Mouse (Mus musculus) 3134 (cell line): ENCODE results near the gene B9d2.

Source experiments
- DNase-seq: peaks from one replicate; pipeline ENCODE4 v3.0.0-alpha.2; 2011; ENCODE audit warnings: low spot score; ENCODE audit not compliant: insufficient read length; ENCODE audit errors: extremely low read depth

The B9d2 gene

DNA sequence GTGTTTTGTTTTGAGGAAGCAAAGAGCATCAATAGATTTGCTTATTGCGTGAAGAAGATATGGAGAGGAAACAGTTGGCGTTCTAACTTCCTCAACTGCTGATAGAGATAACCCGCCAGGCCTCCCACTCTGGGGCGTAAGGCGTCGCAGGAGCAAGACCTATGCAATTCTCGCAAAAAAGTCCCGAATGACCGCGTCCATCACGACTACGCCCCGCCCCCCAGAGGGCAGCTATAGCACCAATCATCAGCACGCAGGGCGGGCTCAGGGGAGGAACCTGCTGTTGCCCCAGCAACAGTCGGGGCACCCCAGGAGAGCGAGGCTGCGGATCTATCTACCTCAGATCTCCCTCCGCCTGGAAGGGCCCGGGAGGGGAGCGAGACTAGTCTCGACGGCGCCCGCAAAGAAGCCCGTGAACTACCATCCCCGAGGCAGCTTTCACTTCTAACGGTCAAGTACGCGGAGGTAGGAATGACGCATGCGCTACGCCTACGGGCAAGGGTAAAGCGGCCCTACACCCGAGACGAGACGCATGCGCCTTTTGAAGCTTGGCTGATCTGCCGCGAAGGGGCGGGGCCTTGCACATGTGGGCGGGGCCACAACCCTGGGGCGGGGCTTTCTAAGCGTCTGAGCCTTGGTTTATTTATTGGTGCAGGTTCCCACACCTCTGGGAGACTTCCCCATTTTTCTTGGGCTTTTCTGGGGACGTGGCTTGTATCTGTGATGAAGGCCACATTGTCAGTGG, at the start of gene B9d2:
Gene B9d2, plus strand, starts transcription at position 267 of the 745 bp plus-strand sequence.
- peak; percentile 96 for DNase-seq

DNA sequence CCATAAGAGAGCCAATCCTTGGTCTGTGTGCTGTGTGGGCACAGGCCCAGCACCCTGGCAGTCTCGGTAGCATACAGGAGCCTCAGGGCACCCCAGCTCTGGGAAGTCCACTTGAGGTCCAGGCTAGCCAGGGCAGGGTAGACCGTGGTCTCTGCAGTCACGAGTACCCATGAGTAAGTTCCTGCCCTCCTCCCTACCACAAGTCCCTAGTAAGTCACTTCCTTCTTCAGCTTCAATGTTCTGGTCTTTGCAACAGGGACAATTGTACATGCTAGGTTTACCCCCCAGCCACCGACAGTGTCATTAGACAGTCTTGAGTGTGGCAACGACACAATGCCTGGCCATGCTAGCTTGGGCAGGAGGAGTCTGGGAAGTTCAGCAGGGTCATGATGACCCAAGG, 47.9 kb upstream of the B9d2 start:
- DNase-seq: no peak

DNA sequence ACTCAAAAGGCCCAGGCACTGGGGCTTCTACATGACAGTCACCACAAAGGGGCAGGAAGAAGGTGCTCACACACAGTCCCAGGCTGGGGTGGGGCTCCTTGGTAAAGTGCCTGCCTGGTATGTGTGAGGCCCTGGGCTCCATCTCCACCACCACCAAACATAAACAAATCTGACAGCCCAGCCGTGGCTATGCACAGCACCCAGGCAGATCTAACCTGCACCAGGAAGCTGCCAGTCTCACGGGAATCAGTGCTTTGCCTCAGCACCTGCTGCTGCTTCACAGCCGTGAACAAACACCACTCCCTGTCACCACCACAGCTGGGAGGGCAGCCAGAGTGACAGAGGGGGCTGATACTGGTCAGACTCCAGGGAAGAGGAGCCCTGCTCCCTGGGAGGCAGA, 44.2 kb upstream of the B9d2 start:
- no peak for DNase-seq

DNA sequence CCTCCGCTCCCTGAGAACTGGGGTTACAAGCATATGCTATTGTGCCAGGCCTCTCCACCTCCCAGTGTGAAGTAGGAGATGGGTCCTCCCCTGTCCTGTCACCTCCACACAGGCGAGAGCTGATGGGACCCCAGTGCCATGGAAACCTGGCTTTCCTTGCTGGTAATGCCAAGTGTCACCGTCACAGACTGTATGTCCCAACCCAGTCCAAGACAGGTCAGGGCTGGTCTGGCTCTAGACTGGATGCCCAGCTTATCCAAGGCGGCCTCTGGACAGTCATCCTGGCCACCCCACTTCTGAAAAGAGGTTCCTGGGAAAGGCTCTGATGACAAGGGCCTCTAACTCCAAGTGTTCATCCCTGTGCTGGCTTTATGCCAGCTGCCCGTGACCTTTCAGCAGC, 43.5 kb upstream of the B9d2 start:
- no peak for DNase-seq

DNA sequence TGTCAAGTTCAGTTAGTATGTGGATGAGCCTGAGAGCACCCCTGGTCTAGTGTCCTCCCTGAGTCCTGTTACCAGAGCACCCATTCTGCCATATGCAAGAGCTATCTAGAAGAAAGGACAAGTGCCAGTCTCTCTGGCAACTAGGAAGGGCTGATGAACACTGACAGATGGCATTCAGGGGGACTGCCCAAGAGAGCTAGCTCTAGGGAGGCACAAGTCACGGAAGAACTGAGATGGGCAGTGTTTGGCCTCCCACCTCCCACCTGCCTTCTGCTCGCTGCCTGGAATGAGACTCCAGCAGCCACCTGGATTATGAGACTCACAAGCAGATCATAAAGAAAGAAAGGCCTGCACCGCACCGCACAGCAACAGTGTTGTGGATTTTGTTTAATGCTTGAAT, 40.8 kb upstream of the B9d2 start:
- DNase-seq: no peak

DNA sequence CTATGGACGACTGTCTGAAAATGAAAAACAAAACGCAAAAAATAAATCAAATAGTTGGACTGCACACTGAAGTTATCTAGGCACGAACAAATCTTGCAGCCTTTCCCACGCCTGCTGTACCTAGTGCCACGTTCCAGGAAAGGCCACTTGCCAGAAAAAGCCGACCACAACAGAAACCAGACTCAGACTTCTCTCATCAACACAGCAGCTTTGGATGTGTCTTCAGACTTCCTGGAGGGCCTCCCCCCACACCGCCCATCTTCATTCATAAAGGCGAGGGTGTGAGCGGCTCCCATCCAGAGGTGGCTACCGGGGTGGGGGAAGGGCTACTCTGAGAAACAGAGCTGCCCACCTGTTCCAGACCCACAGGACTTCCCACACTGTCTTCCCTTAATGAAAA, 36.4 kb upstream of the B9d2 start:
- DNase-seq: no peak

DNA sequence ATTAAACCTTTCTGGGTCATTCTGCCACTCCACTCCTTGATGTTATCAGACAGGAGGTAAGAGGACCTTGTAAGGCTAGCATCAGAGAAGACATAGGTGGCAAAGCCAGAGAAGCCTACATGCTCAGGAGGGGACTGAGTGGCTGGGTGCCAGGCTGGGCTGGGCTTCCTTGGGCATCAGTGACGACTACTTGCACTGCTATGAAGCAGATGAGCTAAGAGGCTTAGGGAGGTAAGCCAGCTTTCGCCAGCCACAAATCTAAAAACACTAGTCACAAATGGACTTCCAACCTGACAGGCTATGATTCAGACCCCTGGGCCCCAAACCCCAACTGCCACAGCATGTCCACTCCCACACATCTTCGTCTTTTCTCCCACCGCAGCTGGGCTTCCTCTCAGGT, 35.9 kb upstream of the B9d2 start:
- DNase-seq: no peak

DNA sequence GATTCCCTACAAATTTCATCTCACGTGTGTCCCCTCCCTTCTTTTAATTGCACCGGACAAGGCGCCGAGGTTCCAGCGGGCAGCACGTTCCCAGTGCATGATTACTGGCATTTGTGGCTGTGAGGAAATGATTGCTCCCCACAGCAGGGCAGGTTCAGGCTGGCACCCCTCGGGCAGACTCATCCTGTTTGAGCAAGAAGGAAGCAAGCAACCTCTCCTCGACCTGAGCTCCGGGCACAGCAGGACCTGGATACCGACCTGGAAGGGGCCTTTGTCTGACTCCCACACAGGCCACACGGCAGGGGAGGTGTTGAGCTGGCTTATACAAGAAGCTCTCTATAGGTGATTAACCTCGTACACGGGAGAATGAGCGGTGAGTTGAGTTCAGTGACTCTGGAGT, 35.5 kb upstream of the B9d2 start:
- no peak for DNase-seq

DNA sequence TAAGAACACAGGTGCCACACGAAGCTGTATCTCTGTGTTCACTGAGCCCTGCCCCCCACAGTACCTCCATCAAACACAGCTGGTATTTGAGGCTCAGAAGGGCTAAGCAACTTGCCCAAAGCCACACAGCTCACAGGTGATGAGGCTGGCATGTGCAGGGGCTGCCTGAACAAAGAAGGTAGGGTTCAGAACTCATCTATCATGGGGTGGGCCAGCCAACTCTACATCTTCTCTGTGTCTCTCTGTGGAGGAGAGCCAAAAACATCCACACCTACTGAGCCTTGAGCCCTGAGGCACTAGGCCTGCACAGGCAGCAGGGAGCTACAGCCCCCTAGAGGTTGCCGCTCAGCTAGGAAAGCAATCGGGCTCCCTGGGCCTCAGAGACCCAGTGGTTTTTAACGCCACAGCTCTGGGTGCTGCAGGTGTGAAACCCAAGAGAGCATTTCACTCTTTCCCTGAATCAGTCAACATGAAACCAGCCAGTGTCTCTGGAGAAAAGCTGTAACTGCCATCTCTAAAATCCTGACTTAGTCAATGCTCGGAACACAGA, 32.9 kb upstream of the B9d2 start:
- DNase-seq: no peak

DNA sequence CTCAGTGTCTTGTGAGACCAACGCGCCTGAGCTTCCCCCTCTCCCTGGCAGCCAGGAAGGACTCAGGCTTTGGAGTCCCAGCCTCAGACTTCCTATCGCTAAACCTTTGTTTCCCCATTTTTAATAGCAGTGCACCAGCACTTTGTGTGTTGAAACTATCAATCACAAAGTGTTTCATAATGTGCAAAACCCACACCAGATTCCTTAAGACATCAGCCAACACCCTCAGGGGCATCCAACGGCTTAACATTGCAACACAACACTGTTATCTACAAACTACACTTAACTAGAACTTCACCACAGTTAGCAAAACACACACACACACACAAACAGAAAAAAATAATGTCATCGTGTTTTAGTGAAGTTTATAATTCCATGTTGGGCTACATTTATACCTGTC, 30.7 kb upstream of the B9d2 start:
- no peak for DNase-seq

DNA sequence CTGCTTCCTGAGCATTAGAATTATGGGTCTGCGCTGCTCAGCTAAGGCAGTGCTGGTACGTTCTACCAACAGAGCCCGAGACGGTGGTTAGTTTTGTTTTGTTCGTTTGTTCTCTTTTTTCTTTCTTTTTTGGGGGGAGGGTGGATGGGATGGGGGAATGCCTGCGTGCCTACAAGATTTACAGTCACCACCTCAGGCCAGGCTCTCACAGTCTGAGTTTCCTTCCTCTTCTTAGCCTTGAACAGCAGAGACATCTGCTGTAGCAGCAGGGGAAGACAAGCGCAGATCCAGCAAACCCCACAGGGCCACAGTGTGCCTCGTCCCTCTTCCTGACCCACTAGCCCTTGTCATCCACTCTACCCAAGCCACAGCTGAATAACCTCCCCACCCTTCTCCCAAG, 29.3 kb upstream of the B9d2 start:
- DNase-seq: no peak

DNA sequence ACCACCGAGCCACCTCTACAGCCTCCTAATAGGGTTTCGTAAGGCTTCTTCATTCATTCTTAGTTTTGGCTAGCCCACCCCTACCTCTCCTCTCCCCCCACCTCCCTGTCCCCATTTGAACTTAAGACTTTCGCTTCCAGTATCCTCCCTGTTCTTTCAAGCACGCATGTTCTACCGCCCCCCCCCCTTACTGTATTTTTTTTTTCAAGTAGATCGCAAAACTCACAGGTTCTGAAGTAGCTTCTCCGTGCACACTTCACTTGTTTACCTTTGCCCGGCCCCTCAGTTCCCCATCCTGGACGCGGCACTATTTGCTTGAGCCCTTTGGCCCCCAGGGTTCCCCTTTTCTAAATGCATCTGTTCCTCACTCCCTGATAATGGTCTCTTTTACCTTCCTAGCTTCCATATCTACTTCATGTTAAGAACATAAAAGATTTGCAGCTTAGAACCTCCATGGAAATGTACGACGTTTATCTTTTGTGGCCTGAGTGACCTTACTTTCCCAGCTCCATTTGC, 28.3 kb upstream of the B9d2 start:
- DNase-seq: no peak

DNA sequence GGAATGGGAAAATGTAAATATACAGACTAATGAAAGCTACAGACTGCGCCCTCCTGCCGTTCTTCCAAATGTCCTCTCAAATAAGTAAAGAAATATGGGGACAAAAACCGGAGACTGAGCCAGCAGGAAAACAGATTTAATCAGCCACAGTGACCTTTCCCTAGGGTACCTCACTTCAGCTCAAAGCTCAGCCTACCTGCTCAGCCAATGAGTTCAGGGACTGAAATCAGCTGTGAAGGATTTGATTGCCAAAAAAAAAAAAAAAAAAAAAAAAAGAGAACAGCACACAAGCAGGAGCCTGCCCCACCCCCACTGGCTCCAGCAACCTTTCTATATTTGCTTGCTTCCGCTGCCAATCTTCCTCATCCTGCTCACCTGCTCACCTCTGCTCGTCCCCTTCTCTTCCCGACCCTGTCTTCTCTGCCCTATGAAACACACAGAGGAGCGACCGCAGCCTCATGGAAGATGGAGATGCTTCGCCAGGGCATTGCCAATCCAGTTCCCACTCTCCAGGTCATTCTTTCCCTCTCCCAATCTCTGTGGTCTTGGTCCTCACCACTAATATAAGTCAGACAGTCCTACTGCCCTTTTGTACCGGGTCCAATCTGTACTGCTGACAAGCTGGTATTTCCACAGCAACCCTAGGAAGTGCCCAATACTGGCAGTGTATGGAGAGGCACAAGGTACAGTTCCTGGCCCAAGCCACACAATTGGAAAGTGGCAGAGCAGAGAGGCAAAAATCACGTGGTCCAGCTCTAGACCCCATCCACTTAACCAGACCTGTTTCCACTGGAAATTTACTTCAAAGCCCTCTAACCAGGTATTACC, 24.8 kb upstream of the B9d2 start:
- no peak for DNase-seq

DNA sequence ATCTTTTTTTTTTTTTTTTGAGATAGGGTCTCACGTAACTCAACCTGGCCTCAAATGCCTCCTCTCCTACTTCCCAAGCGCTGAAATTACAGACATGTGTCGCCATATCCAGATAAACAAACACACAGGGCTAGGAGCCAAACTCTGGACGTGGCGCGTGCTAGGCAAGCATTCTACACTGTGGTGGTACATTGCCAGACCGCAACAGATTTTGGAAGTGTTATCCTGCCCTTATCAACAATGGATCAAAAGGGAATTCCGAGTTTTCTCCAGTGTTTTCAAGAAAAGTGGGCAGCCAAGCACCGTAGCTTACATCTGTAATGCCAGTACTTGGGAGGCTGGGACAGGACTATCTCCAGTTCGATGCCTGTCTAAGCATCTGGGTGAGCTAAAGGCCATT, 22.8 kb upstream of the B9d2 start:
- DNase-seq: no peak

DNA sequence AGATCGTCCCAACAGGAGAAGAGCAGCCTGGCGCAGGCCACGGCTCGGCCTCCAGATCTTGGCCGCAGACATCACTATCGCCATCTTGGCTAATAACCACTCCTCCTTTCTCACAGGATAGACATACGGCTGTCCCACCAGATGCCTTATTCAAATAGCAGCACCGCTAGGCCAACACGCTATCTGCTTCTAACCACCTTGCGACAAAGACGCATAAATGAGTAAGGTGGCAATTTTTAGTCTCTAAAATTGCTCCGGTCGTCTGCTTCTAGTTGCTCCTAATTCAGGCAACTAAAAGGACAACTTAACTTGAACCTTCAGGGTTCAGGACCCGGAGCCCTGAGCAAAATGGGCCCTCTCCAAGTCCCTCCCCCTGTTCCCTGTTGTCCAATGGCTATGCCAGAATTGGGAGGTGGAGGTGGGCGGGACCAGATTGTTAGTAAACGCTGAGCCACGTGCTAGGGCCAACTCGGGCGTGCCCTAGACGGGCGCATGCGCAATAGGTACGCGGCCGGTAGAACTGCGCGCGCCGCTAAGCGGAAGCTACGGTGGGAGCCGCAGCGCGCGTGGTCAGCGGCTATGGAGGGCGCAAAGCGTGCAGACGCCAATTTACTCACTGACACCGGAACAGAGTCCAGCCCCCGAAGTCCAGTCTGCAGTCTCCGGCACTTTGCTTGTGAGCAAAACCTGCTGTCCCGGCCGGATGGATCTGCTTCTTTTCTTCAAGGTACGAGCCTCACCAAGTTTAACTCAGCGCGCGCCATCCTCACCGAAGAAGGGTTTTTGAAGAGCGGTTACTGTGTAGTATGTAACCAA, 21.7 kb upstream of the B9d2 start, which contains the start of the genes Bckdha and Exosc5:
Gene Bckdha, minus strand, starts transcription at position 325 of the 816 bp plus-strand sequence.
Gene Exosc5, plus strand, starts transcription at position 508 of the 816 bp plus-strand sequence.
- peak; percentile 96 for DNase-seq

DNA sequence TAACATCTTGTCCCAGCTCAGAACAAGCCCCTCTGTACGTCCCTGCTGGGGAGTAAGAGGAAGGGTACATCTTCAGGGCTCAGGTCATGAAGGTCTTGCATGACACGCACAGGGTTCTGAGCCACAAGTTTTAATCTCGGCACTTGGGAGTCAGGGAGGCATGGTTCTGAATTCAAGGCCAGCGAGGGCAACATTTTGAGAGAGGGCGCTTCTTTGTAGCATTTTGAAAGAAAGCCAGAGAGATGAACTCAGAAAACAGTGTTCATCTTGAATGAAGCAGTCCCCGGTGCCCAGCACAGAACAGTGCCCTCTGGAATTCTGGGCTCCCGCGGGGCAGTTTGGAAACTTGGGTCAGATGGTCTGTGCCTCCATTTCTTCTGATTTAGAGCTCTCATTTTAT, 14.2 kb upstream of the B9d2 start:
- DNase-seq: no peak

DNA sequence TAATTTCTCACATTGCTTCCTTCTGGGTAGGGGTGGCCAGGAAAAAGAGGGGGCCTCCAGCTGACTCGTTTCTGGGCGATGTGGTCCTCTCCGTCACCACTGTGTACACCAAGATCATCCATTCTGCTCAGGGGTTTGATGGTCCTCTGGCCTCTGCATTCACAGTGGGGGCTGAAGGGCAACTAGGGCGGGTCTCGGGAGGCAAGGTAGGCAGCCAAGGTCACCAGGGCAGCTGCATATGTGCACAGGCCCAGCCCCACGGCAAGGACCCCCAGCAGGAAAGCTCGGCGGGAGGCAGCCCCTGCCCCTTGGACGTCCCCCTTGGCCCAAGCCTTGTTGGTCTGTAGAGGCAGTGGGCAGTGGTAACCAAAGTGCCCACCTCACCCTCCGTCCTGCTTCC, 11.4 kb upstream of the B9d2 start:
- DNase-seq: no peak

DNA sequence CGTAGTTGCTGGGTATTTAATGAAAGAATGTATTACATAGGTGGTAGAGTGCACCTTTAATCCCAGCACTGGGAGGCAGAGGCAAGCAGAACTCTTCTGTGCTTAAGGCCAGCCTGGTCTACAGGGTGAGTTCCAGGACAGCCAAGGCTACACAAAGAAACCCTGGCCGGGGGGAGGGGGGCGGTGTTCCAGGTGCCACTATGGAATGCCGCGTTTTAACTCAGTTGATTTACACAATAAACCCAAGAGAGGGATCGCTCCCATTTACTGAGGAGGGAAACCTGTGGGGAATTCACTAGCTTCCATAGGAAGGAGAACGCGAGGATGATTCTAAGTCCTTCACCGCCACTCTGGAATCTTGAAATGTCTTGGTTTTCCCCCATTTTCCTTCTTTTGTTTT, 10.9 kb upstream of the B9d2 start:
- no peak for DNase-seq

DNA sequence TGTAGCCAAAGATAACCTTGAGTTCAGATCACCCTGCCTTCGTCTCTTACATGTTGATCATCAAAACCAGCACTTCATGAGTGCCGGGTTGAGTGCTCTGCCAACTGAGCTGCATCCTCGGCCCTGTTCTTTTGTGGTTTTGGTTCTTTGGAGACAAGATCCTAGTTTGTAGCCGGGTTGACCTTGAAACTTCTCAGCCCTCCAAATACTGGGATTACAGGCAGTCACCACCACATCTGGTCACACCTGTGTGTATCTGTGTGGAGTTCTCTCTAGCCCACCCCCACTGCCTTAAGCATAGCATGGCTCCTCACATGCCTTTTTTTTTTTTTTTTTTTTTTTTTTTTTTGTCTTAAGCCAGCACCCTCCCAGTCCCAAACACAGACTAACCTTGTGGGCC, 10.5 kb upstream of the B9d2 start:
- DNase-seq: no peak

DNA sequence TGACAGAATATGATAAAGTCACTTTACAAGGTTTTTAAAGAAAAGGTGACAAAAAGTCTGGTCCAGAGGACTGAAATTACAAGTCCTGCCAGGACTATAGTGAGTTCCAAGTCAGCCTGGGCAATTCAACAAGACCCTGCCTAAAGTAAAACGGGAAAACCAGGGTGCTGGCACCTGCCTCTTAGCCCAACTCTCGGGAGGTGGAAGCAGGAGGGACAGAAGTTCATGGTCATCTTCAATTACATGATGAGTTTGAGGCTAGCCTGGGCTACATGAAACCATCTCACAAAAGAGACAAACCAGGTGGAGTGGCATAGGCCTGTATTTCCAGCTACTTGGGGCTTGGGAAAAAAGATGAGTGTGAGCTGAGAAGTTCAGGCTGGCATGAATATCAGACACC, 8.9 kb upstream of the B9d2 start:
- no peak for DNase-seq

DNA sequence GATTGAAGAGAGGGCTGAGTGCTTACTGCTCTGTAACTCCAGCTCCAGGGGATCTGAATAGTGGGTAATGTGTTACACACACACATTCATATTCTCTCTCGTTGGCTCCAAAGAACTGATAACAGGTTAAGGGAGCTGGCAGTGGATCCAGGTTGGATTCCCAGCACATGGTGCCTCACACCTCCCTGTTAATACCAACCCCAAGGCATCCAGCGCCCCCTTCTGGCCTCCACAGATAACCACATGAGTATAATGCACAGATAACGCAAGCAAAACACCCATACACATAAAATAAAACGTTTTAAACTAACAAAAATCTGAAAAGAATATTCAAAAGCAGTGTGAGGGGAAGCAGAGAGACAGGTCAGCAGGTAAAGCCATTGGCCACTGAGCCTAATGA, 8.1 kb upstream of the B9d2 start:
- no peak for DNase-seq
